Mouse (Mus musculus) liver, embryonic 14.5 days (tissue): ENCODE data around the gene Rsad2.

Source experiments
- CTCF ChIP-seq: IDR thresholded peaks from 2 replicates; pipeline ENCODE4 v1.5.1; 2016; ENCODE audit warnings: antibody characterized with exemption, low read depth, control low read depth
- EP300 ChIP-seq: IDR thresholded peaks from 2 replicates; pipeline ENCODE4 v1.6.1; 2016; ENCODE audit warnings: antibody characterized with exemption, low read depth

GRCm38 (mm10) chr12:26469098-26470041 lies 13.1 kb upstream of the Rsad2 start, which contains the start of gene Cmpk2:
- peak; percentile 66 for TF ChIP-seq CTCF
- TF ChIP-seq EP300, result no peak
